Mouse (Mus musculus) spleen, adult 12 weeks (tissue): ENCODE measurements around the gene Tmem110.
A peak's percentile ranks its signal among the peaks of the same experiment; 100 is the strongest.

Experiments used
- DNase-seq: peaks from one replicate; pipeline ENCODE4 v3.0.0; 2022; ENCODE audit warnings: low spot score

Gene Tmem110

DNA sequence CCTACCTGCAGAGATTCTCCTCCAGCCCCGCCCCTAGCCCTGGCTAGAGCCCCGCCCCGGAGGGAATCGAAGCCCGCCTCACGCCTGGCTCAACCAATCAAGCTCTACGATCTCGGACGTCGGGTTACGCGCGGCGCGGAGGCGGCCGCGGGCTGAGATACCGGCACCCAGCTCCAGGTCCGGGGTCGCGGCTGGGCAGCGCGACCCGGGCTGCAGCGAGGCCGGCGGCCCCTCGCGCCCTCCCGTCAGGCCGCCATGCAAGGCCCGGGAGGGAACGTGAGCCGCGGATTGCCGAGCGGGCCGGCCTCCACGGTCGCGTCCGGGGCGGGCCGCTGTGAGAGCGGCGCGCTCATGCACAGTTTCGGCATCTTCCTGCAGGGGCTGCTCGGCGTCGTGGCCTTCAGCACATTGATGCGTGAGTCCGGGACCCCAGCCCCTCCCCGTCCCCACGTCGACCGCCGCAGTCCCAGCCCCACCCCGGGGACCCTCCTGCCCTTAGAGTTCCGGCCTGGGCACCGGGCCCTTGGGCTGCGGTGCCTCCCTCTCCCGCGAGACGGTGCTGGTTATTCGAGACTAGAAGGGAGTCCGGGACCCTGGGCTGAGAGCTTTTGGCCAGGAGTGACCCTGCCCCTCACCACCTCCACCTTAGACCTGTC lies at the start of gene Tmem110:
Gene Tmem110 (plus strand): TSS at position 115 of the 656 bp plus-strand sequence.
- DNase-seq = peak; percentile 78

DNA sequence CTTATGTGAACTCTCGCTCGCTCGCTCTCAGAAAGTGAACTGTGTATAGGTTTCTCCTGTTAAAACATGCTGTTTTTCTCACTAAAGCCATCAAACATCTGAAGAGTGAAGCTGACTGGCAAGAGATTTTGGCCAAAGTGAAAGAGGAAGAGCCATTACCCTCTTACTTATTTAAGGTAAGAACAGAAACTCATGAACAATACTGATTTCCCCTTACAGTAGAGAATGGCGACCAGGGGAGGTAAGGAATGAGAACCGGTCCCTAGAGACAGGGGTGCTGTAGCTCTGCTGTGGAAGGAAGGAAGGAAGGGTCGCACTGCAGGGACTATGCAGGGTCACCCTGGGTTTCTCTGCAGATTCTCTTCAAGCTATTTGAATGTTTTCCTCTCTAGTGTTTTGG lies 40.8 kb upstream of the Tmem110 start:
- no peak for DNase-seq

DNA sequence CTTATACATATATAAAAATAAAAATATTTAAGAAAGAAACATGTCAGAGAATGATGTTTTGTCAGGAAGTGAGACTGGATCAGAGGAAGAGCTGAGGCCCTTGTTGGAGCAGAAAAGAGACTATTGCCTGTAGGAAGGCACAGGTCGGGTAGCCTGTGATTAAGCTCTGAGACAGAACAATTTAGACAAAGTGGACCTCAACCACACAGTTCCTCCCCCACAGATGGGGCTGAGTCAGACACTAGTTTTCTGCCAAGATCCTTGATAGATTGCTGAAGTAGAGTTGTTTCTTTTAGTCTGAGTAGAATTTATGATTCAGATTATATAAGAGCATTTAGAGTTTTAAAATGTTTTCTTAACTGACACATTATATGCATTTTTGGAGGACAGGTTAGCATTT lies 35.9 kb upstream of the Tmem110 start:
- no peak for DNase-seq

DNA sequence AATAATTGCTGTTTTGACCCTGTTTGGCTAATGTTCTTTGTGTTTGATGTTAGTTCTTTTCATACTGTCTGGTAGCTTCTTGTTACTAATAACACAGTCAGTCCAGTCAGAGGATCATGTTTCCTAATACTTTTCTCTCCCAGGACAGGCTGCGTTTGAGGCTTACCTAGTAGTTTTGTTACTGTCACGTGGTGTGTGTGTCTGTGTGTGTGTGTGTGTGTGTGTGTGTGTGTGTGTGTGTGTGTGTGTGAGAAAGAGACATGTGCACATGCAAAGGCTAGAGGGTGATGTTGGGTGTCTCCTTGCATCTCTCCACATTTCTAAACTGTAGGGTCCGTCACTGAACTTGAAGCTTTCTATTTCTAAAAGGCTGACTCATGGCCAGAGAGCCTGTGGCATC lies 32.5 kb upstream of the Tmem110 start:
- DNase-seq = no peak

DNA sequence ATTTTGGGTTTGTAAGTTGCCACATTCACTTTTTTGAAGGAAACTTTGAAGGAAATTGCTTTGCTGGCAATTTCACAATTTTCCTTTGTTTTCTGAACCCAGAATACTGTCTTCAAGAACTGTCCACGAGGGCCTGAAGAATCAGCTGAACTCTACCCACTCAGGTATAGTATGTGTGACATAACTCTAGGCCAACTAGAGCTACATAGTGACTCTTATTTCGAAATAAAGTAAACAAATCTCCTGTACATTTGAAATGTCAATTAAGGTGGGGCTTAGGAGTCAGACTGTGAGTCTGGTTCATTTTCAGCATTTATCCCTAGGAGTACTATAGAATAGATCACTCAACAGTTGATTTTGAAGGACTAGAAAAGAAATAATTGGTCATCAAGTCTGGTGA lies 23.6 kb upstream of the Tmem110 start:
- DNase-seq = no peak

DNA sequence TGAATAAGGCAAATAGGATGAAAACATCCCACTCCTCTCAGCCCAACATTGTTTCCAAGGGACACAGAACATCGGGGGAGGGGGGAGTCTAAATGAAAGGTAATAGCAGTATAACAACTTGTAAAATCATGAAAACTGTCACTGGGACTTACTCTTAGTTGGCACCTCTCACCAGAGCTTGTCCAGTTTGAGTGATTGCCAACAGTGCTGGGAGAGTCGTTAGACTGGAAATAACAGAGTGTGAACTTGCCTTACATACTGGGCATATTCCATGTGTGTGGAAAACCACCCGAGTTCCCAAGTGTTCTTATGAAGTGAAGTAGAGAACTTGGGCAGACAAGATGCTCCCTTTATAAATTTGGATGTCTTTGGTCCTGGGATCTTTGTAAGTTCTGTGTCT lies 4.3 kb upstream of the Tmem110 start:
- no peak for DNase-seq

DNA sequence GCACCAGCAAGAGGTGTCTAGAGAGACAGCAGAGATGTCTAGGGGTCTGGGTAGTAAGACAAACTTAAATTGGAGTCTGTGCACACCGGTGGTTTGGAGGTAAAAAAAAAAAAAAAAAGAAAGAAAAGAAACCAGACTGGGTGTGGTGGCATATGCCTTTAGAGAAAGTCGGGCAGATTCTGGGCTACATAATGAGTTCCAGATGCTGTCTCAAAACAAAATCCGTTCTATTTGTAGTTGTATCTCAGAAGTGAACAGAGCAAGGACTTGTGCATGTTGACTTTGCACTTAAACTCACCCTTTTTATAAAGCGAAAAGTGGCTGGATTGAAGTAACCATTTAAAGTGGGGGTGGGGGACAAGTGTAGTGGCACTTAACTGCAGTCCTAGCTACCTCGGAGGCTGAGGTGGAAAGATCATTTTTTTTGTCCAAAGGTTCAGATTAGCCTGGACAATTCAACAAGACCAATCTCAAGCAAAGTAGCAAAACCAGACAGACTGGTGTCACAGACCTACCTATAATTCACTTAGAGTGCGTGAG lies 864 bp upstream of the Tmem110 start:
- DNase-seq = no peak

DNA sequence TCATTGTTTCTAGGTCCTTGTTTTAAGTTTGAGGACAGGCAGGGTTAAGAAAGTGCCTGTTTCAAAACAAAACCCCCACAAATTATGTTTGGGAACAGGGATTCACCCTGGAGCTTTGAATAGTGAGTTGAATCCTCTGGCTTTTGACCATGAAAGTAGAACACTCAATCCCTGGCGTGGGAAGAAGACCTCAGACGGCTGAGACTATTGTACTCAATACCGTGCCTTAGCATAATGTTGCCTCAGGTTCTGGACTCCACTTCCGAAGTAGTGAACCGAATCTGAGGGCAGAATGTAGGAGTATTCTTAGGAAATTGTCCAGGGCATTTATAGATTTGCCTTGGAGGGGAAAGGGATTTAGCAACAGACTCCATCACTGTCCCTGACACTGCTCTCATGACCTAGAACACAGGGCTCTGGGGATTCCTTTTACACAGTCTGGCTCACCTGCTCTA lies 342 bp upstream of the Tmem110 start:
- no peak for DNase-seq

DNA sequence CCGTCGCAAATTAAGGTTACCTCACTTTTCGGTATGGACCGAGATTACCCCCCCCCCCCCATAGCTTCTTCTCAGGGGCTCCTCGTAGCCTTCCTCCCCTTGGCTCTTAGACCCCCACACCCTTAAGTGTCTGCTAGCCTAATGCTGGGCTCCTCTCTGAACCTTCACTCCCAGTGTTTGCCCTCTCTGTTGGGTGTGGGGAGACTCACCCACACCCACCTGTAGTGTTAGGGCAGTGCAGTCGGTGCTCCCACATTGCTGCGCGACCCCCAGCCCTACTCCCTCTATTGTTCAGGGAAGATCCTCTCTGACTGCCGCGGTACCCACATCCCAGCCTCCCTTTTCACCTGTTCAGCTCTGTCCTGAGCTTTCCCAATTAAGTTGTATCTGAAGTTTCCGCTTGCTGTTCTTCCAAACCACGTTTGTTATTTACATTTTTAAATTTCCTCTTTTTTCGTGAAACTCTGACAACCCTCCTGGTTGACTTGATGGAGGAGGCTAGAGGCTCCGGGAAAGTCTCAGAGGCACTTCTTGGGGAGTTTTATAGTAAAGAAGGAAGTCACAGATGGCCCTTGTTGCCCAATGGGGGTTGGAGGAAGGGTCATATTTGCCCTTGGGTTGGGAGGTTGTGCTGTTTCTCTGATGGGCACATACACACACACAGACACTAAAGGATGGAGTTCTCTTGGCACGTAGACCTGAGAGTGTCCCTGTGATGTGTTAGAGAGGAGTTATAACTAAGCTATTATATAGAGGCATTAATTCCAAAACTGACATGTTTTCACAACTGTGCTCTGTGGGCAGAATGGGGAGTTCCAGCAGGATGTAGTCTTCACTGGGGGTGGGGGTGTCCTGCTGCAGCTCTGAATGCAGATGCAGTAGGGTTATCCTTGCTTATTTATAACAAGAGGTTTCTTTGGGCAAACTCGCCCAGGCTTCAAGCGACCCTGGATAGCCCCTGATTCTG lies 1.1 kb downstream of the Tmem110 start:
- DNase-seq = no peak

DNA sequence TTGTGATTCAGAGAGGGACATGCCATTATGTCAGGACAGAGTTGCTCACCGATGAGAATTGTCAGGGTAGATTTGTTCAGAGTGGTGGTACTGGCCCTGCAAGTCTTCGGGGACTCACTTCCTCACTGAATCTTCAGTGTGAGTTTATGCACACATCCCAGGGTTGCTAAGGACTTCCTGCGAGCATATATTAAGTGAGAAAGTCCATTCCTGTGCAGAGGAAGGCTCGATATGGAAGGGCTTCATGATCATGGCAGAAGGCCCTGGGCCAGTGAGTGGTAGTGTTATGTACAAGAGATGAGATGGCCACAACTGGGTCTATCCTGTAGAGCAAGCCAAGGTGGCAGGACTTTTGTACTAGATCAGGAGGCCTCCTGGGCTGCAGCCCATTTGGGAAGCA lies 2.1 kb downstream of the Tmem110 start:
- DNase-seq = no peak

DNA sequence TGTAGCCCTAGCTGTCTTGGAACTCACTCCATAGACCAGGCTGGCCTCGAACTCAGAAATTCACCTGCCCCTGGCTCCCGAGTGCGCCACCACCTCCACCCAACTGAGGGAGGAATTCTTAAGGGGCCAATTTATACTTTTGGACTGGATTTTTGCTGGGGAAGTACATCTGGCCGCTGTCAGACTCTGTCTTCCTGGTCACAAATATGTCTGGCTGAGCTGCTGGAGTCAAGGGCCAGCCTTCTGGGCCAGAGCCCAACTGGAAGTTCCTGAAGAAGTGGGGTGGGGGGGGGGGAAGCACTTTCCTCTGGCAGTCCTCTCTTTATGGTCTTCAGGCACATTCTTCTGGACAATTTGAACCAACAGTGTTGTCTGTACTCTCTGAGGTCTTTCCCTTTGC lies 2.7 kb downstream of the Tmem110 start:
- DNase-seq = no peak

DNA sequence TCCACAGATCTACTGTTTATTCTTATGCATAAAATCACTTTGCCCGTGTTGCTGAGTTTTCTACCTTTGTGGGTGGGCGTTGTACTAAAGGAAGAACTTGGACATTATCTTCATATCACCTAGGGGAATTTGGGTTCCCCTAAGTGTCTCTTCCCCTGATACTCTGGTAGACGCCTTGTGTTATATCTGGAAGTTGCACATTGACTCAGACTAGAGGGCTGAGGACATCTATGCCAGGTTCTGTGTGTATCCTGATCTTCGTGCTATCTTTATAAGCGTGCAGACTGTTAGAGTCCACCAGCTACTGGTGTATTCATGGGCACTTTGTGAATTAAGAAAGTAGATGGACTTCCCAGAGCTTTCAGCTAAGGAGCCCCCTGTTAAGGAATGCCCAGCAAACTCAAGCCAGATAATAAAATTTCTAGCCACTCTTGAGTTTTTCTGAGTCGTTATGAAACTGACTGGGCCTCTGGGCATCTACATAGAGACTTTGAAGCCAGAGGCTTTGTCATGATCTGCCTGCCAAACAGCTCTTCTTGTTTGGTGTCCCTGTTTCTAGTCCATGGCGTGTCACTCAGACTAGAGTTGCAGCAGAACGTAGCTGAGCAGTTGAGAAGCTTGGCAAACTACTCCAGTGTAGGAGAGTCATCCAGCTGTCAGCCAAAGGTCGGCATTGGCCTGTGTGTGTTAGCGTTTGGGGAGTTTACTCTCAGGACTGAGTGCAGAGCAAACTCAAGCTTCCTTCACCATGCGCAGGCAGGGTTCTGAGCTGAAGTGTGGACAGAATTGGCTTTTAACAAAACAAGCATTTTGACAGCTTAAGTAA lies 3.5 kb downstream of the Tmem110 start:
- DNase-seq = no peak

DNA sequence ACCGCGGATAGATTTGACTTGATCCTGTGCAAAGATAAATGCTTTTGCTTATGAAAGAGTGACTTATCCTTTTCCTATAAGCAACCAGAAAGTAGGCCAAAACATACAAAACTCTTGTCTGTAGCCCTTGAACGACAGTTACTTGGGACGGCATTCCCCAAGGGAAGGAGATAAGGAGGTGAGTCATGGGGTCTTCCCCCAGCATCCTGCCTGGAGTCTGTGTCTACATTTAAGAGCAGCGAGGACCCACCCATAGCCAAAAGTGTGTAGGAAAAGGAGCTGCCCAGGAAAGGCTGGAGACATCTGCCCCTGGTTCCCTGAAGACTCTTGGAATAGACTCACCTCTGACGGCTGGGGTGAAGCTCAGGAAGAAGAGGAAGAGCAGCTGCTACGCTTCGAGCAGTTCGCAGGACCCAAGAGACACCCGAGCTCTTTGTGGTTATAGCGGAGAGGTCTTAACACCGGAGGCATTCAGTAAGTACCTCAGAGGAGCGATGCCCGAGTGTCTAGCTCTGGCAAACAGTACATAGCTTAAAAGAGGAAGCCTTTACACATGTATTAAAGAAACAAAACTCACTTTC lies 12.1 kb downstream of the Tmem110 start:
- no peak for DNase-seq

DNA sequence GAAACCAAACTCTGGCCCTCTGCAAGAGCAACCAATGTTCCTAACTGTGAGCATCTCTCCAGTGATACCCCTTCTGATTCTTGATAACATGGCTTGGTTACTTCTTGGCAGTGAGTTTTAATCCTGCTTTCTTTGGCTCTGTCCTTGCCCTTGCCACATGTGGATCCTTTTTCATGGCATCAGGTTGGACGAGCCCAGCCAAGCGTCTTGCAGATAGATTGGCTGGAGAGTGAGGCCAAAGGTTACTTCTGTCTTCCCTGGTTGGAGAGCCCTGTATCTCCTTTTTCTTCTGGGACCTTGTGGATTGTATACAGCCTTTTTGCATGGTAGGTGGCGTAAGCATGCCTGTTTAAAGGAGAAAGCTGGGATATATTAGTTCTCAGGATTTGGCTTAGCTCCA lies 18.3 kb downstream of the Tmem110 start:
- no peak for DNase-seq

DNA sequence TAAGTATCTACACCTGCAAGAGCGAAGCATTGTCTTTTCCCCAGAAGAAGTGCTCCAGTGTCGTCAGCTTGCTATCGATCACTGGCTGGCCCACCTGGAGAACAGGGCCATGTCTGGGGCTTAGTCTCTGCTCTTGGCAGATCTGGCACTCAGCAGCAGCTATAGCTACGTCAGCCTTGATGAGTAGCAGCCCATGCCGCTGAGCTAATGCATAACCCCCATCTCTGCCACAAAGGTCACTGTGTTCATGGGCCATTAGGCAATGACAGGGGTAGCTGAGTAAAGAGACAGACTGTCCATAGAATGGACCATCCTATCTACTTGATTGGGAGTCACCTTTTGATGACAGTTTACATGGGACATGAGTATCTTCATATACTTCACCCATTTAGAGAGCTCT lies 25.1 kb downstream of the Tmem110 start:
- no peak for DNase-seq

DNA sequence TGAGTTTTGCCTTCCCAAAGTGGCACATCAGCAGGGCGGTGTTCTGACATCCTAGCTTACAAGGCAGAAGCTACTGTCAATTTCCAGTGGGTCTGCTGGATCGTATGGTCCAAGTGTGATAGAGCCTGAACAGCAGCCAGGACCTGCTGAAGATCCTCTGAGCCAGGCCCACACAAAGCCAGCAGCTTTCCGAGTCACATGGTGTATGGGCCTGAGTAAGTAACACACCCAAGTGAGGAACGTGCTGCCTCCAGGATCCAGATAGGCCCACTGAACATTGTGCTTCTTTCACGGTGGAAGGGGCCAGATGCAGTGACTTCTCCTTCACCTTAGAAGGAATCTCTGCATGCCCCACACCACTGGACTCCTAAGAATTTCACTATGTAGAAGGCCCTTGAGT lies 26.9 kb downstream of the Tmem110 start:
- no peak for DNase-seq

DNA sequence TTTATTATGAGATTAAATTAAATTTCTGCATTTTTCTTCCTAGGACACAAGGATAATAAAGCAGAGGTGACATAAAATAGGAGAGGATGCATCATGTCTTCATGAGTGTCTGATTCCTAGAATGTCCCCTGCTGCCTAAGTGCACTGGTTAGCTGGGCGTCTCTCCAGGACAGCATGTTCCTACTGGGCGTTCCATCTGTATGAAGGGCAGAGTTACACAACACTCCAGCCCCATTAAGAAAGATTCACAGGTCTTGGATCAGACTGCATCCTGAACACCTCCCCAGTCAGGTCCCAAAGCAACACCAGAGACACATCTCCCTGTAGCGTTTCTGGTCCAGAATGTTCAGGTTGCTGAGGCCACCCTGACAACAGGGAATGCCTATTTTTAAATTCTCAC lies 29.9 kb downstream of the Tmem110 start:
- DNase-seq = no peak

DNA sequence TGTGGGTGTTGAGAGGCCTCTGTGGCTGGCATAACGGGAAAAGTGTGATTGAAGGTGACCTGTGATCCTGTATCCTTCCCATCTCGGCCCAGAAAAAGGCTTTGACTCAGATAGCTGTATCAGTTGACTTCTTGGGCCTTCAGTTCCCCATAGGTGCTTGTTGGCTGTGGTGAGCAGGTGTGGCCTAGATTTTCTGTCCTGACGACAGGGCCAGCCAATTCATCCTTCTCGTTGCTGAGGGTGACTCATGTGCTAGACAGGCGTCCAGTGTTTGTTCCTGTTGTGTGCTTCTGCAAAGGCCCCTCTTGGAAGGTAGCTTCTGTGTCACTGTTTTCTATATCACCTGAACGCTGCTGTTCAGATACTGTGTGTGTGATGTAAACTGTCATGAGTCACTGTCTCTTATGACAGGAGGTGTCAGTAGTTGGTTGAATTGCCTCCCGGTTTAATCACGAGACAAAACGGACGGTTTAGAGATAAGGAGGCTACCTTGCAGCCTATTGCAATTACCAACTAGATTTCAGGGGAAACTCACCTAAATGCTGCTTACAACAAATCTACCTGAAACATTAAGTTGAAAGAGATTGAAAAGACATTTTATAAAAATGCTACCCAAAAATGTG lies 31.6 kb downstream of the Tmem110 start:
- no peak for DNase-seq

DNA sequence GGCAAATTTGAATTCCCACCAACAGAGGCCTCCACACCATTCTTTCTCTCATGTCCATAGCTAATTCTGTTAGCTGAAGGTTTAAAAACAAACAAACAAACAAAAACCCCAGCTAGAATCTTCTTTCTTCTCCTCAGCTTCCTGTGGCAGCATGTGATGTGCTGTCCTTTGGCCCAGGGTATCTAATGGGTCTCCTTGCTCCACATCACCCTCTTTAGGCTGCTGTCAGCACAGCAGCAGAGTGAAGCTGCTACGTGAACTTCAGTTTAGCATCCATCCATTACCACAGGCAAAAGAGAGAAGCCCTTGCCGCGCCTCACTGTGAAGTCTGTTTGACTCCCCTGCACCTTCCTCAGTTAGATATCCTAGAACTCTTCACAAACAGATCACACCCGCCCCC lies 32.6 kb downstream of the Tmem110 start:
- DNase-seq = no peak

DNA sequence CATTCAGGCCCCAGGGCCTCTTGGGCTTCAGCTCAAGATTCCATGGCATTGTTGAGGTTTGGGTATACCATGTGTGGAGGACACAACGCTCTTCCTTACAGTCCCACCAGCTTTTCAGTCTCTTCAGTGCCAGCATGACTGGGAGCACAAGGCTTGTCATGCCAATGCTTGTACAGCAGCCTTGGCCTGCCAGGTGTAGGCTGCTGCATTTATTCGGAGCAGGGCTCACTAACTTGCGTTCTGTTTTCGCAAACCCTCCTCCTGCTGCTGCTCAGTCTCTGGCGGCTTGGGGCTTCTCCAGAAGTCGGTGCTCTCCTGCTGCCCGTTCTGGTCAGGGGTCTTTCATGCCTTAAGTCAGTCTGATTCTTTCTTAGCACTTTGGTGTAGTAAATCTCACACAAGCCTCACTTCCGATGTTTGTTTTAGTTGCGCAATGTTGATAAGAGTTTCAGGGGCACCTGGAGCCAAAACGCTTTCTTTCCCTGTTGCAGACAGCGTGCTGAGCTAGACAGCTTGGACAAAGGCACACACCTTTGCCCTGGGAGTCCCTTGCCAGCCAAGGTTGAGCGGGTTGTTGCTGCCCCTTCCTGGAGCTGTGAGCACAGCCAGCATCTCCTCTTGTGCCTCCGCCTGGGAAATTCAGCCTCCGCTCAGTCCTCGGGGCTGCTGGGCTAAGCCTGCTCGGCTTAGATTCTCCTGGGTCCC lies 36.2 kb downstream of the Tmem110 start:
- no peak for DNase-seq

DNA sequence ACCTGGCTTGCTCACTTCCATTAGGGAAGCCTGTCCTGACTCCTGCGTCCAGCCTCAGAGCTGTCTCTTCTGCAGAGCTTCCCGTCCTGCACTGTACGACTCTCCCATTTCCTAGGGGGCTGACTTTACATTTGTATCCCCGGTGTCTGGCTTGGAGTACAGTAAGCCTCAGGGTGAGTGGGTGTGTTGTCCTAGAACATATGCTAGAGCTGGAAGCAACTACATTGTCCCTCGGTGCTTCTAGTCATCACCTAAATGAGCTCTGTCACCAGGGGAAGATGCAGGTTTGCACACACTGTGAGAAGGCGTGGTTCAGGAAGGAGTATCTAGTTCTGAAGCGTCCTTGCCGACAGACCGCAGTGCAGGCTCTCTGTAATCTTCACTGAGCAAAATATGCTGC lies 37.0 kb downstream of the Tmem110 start:
- DNase-seq = no peak
